ENCODE assay signal across 9 mouse cellular contexts in genomic region chr2:132970772-132971173, GRCm38 (mm10). TPM values are rescaled to one million over a fixed set of nuclear protein-coding genes. Genes with fewer than 3 reads are reported as not detected.
DNase-seq lines count a peak whose midpoint lies in the region; ATAC-seq and TF ChIP-seq lines count a peak whose summit lies in the region.
"Had no signal": no experiment of that assay in that cellular context is flagged by ENCODE, and none has a peak within 500 bp of the region (broad histone marks: within the 10 kb centered on the region; RNA-seq: fewer than 3 reads in every experiment).

No protein-coding gene starts in this region.

- H3K27me3 ChIP-seq in liver, adult 2 months (ENCODE audit: control insufficient read depth, insufficient read depth, low read length) = no peaks in the 10 kb centered on the region
- no peaks in the 10 kb centered on the region for H3K27me3 ChIP-seq in forebrain, embryonic 13.5 days
- H3K27me3 ChIP-seq: neural tube, embryonic 13.5 days had no signal

- no peak overlapping the region for H3K4me2 ChIP-seq in forebrain, embryonic 13.5 days
- H3K4me2 ChIP-seq: neural tube, embryonic 13.5 days had no signal

- peak; percentile 14 to 75 for DNase-seq in adrenal gland, adult (ENCODE audit: inconsistent age in 2 of 2, low spot score in 1 of 2)
- DNase-seq in adrenal gland, adult 8-10 months = no peak
- DNase-seq in liver, adult 2 months (ENCODE audit: extremely low read depth, low read depth, low spot score) = peak; percentile 30
- DNase-seq in liver = no peak
- DNase-seq in layer of hippocampus, adult 9-10 months (ENCODE audit: low spot score) = peak; percentile 20
- peak; percentile 70 for DNase-seq in retina, postnatal 1 day
- DNase-seq in thymus, postnatal 25 days = no peak

- WGBS in liver, adult 2 months = 32% methylated on average over 4 of the region's 4 CpGs
- WGBS in forebrain, embryonic 13.5 days = 34% methylated on average over 4 of the region's 4 CpGs

- no peak overlapping the region for H3K4me3 ChIP-seq in liver, adult 2 months (ENCODE audit: insufficient read depth, low read depth, low read length)
- no peak overlapping the region for H3K4me3 ChIP-seq in forebrain, embryonic 13.5 days
- H3K4me3 ChIP-seq: neural tube, embryonic 13.5 days had no signal

- no peaks in the 10 kb centered on the region for H3K79me2 ChIP-seq in liver, adult 2 months (ENCODE audit: control insufficient read depth, insufficient read depth, low read length)

- TF ChIP-seq POLR2A in liver, adult 2 months (IDR thresholded peaks at IDR 0.05; ENCODE audit: extremely low read depth, insufficient read depth, low read length) = no peak

- ATAC-seq in forebrain, embryonic 13.5 days = peak; percentile 78

- H3K9me3 ChIP-seq in forebrain, embryonic 13.5 days (replicated peaks) = no peaks in the 10 kb centered on the region
- H3K9me3 ChIP-seq: neural tube, embryonic 13.5 days had no signal

- no peak overlapping the region for H3K27ac ChIP-seq in liver, adult 2 months (replicated peaks; ENCODE audit: insufficient read depth, low read depth, low read length)
- no peak overlapping the region for H3K27ac ChIP-seq in forebrain, embryonic 13.5 days
- H3K27ac ChIP-seq: neural tube, embryonic 13.5 days had no signal

- peak; percentile 33; the same call in 1 of the 2 replicates for TF ChIP-seq CTCF in liver, adult 2 months (IDR thresholded peaks at IDR 0.05; ENCODE audit: low read depth, low read length)

- no peaks in the 10 kb centered on the region for H3K4me1 ChIP-seq in liver, adult 2 months (ENCODE audit: control insufficient read depth, insufficient read depth, low read length)
- H3K4me1 ChIP-seq in forebrain, embryonic 13.5 days = no peaks in the 10 kb centered on the region
- H3K4me1 ChIP-seq: neural tube, embryonic 13.5 days had no signal

- no peak overlapping the region for H3K9ac ChIP-seq in liver, adult 2 months (ENCODE audit: low read depth, low read length)
- H3K9ac ChIP-seq in forebrain, embryonic 13.5 days = no peak overlapping the region
- H3K9ac ChIP-seq: neural tube, embryonic 13.5 days had no signal

- no peaks in the 10 kb centered on the region for H3K36me3 ChIP-seq in liver, adult 2 months (ENCODE audit: control insufficient read depth, insufficient read depth, low read length)
- no peaks in the 10 kb centered on the region for H3K36me3 ChIP-seq in forebrain, embryonic 13.5 days (ENCODE audit: poor library complexity, severe bottlenecking)
- H3K36me3 ChIP-seq: neural tube, embryonic 13.5 days had no signal

RNA-seq across cellular contexts. Expression of gene Fermt1, which starts 25.1 kb away (rescaled TPM):
- total RNA-seq in adrenal gland, adult 8-10 months (2022) = not detected
- 0.20 and 0.28 TPM in 2 replicates for total RNA-seq in liver, adult 2 months (2014; rRNA removed)
- 0.02 and 0.38 TPM in 2 replicates for polyA plus RNA-seq in liver, adult 2 months (2012; rRNA removed)
- polyA plus RNA-seq in forebrain, embryonic 13.5 days (2015; fragmentation: Nextera tagmentation; extraction: Ambion mirVana) = 0.04 TPM in 1 of 2 replicates, not detected in the other
- polyA plus RNA-seq: neural tube, embryonic 13.5 days had no signal

Comparison
In these comparisons a context has a peak if more than half of its experiments do, and no peak if none do; other contexts are left out.
1. DNase-seq: peak in adrenal gland, adult (2 of 2), liver, adult 2 months (single experiment), layer of hippocampus, adult 9-10 months (single experiment) and retina, postnatal 1 day (single experiment); none in adrenal gland, adult 8-10 months (single experiment), liver (single experiment) and thymus, postnatal 25 days (single experiment).